Comparison of ENCODE assay signal across 8 mouse cellular contexts in the genomic region with DNA sequence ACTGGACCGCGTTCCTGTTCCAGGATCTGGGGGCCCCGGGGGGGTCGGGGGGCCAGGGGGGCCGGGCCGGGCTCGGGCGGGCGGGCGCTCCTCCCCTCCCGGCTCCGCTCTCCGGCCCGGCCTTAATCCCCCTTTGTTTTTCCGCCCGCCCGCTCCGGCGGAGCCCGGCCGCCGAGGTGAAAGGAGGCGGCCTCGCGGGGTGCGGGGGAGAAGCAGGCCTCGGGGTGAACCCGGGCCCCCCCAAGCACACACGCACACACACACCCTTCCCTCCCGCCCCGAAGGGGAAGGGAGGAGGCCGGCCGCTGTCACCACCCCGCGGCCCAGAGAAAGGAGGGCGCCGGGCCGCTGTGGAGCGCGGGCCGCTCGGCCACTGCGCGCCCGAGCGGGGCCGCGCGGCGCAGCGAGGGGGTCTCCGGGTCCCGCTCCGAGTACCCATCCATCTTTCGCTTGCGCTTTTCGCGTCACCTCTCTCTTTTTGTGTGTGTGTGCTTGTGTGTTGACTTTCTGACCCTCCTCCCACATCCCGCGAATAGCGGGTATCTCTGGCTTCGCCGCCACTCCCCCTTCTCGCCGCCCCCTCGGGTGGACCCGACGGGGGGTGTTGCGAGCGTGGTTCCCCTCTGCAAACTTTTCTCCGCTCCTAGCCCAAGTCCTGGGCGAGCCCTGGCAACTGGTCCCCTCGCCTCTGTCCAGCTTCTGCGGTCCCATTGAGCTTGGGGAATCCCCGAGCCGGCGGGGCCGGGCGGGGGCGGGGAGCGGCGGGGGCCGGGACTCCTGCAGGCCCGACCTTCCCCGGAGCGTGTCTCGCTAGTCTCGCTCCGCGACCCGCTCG. TPM values are rescaled to one million over a fixed set of nuclear protein-coding genes. Genes with fewer than 3 reads are reported as not detected.
DNase-seq lines count a peak whose midpoint lies in the region; ATAC-seq and TF ChIP-seq lines count a peak whose summit lies in the region.

No protein-coding gene starts in this region.

- no peaks in the 10 kb centered on the region for H3K36me3 ChIP-seq in heart, embryonic 16.5 days (ENCODE audit: control insufficient read depth, insufficient read depth)

- TF ChIP-seq CTCF in bone marrow macrophage, adult 2 months (IDR thresholded peaks at IDR 0.05; ENCODE audit: low read depth, low read length), result no peak

- H3K27me3 ChIP-seq in heart, embryonic 16.5 days (ENCODE audit: control insufficient read depth, insufficient read depth, low read length), result no peaks in the 10 kb centered on the region

- no peak for TF ChIP-seq POLR2A in bone marrow macrophage, adult 2 months (IDR thresholded peaks at IDR 0.05; ENCODE audit: borderline replicate concordance, low read depth, low read length)

- H3K27ac ChIP-seq in bone marrow macrophage, adult 2 months (ENCODE audit: insufficient read depth, low read depth, low read length), result peak overlapping the region; percentile 28
- peak overlapping the region; percentile 99 for H3K27ac ChIP-seq in heart, embryonic 16.5 days (ENCODE audit: low read length)

- peak; percentile 60 for ATAC-seq in erythroblast, adult 5-6 weeks (replicated peaks; ENCODE audit: low FRiP score, poor library complexity, severe bottlenecking)
- ATAC-seq in heart, embryonic 16.5 days (replicated peaks; ENCODE audit: extremely low read depth, insufficient read depth, low FRiP score), result peak; percentile 71

- peak; percentile 41 to 45 for DNase-seq in CD8-positive naive resting alpha-beta T cell, adult 2 months (ENCODE audit: low read depth in 2 of 2, low spot score in 2 of 2)
- peak; percentile 68 to 86 for DNase-seq in kidney, postnatal 25 days
- peak; percentile 82 for DNase-seq in lung, postnatal 10 days
- DNase-seq in ovary, postnatal 10 days (ENCODE audit: low spot score), result peak; percentile 66
- DNase-seq in thymus, postnatal 10 days (ENCODE audit: low spot score in 2 of 2), result peak; percentile 34 to 35

- peak overlapping the region; percentile 95 for H3K4me2 ChIP-seq in heart, embryonic 16.5 days (ENCODE audit: low read depth, low read length)

- no peaks in the 10 kb centered on the region for H3K9me3 ChIP-seq in heart, embryonic 16.5 days (replicated peaks; ENCODE audit: control insufficient read depth, low read length)

- H3K4me1 ChIP-seq in bone marrow macrophage, adult 2 months (ENCODE audit: control insufficient read depth, insufficient read depth, low read length), result peaks cover 31% of the 10 kb centered on the region
- H3K4me1 ChIP-seq in heart, embryonic 16.5 days (ENCODE audit: control insufficient read depth, insufficient read depth, low read length), result peaks cover 29% of the 10 kb centered on the region

- WGBS in heart, embryonic 16.5 days, result under 1% methylated on average over 84 of the region's 92 CpGs

- peak overlapping the region; percentile 91 for H3K9ac ChIP-seq in heart, embryonic 16.5 days (ENCODE audit: low read length)

- H3K4me3 ChIP-seq in bone marrow macrophage, adult 2 months (ENCODE audit: insufficient read depth, low read length), result peak overlapping the region; percentile 92
- H3K4me3 ChIP-seq in heart, embryonic 16.5 days (ENCODE audit: low read length), result peak overlapping the region; percentile 93

RNA-seq across cellular contexts. Expression of gene Vezf1, which starts 0.5 kb away (rescaled TPM):
- 25.1 and 29.7 TPM in 2 replicates for polyA plus RNA-seq in bone marrow macrophage, adult 2 months (2012; ENCODE audit: insufficient read depth, insufficient read length, missing spikeins)
- 15.8 and 23.4 TPM in 2 replicates for total RNA-seq in erythroblast, adult 5-6 weeks (2015; ENCODE audit: low replicate concordance)
- total RNA-seq in erythroblast, adult 5-6 weeks (2017; ENCODE audit: low replicate concordance), result 7.9 and 11.7 TPM in 2 replicates
- polyA plus RNA-seq in heart, embryonic 16.5 days (2015; fragmentation: Nextera tagmentation; extraction: Ambion mirVana), result 22.3 and 24.3 TPM in 2 replicates

RNA-seq across cellular contexts. Expression of gene Srsf1, which starts 21.5 kb away (rescaled TPM):
- polyA plus RNA-seq in bone marrow macrophage, adult 2 months (2012; ENCODE audit: insufficient read depth, insufficient read length, missing spikeins), result 142 and 144 TPM in 2 replicates
- total RNA-seq in erythroblast, adult 5-6 weeks (2015; ENCODE audit: low replicate concordance), result 216 and 317 TPM in 2 replicates
- 505 and 650 TPM in 2 replicates for total RNA-seq in erythroblast, adult 5-6 weeks (2017; ENCODE audit: low replicate concordance)
- polyA plus RNA-seq in heart, embryonic 16.5 days (2015; fragmentation: Nextera tagmentation; extraction: Ambion mirVana), result 158 and 185 TPM in 2 replicates

RNA-seq across cellular contexts. Expression of gene Cuedc1, which starts 29.2 kb away (rescaled TPM):
- 9.7 and 13.1 TPM in 2 replicates for polyA plus RNA-seq in bone marrow macrophage, adult 2 months (2012; ENCODE audit: insufficient read depth, insufficient read length, missing spikeins)
- total RNA-seq in erythroblast, adult 5-6 weeks (2015; ENCODE audit: low replicate concordance), result 2.7 TPM in 1 of 2 replicates, not detected in the other
- total RNA-seq in erythroblast, adult 5-6 weeks (2017; ENCODE audit: low replicate concordance), result 0.98 TPM in 1 of 2 replicates, not detected in the other
- polyA plus RNA-seq in heart, embryonic 16.5 days (2015; fragmentation: Nextera tagmentation; extraction: Ambion mirVana), result 15.2 and 17.6 TPM in 2 replicates

Comparison
In these comparisons a context has a peak if more than half of its experiments do, and no peak if none do; other contexts are left out.
1. Peak in every context shown above with its lines: DNase-seq, ATAC-seq, H3K4me3 ChIP-seq and H3K27ac ChIP-seq.